Mouse (Mus musculus) CD4-positive, CD25-positive, alpha-beta regulatory T cell (primary cell): ENCODE data around the gene Myh13. TPM values are rescaled to one million over a fixed set of nuclear protein-coding genes. Genes with fewer than 3 reads are reported as not detected.

Experiments
- polyA plus RNA-seq: library from polyadenylated mRNA; unstranded; fragments of 100-300 nt; shearing (Covaris generic); gene quantifications from one replicate; pipeline ENCODE4 v1.2.1, GENCODE M21; 2017

Myh13 gene
- not detected for polyA plus RNA-seq

GRCm38 (mm10) chr11:67321358-67321757, at the start of gene Myh13:
Gene Myh13 (plus strand): TSS chr11:67321658.

GRCm38 (mm10) chr11:67276601-67277174, 44.8 kb upstream of the Myh13 start, which contains the start of gene Myh8:
Gene Myh8 (plus strand): TSS chr11:67277124.

Other genes starting within 250 kb of the Myh13 start
- 0.14 TPM for gene Myh3, start 243.4 kb upstream of the Myh13 start, polyA plus RNA-seq
- gene Myh2, start 150.6 kb upstream of the Myh13 start, polyA plus RNA-seq: not detected
- gene Myh1, start 121.6 kb upstream of the Myh13 start, polyA plus RNA-seq: not detected
- gene Myh4, start 83.6 kb upstream of the Myh13 start, polyA plus RNA-seq: not detected
- 0.05 TPM for gene Myh8, start 44.5 kb upstream of the Myh13 start, polyA plus RNA-seq
- 0.32 TPM for gene Gas7, start 133.8 kb downstream of the Myh13 start, polyA plus RNA-seq